Mouse (Mus musculus) mouse embryonic stem cell (cell line): ENCODE results near the gene 2310011J03Rik.

Source experiments
- in situ Hi-C, 2 experiments: fragments of 300-500 bp; cut with MboI; formaldehyde crosslinking; loops; 1 replicate in 1 of 2; 3 replicates in 1 of 2; pipeline ENCODE4 v1.14.3; 2019 to 2020; ENCODE audit warnings: low sequenced_read_pairs in 2 of 2, low pct_unique_long_range_greater_than_20kb in 1 of 2, mixed read lengths in 1 of 2; ENCODE audit not compliant: unreplicated experiment in 1 of 2

2310011J03Rik gene

GRCm38 (mm10) chr10:80281304-80281703 is 39.0 kb downstream of the 2310011J03Rik start:
- in situ Hi-C loops: no loop called here

DNA sequence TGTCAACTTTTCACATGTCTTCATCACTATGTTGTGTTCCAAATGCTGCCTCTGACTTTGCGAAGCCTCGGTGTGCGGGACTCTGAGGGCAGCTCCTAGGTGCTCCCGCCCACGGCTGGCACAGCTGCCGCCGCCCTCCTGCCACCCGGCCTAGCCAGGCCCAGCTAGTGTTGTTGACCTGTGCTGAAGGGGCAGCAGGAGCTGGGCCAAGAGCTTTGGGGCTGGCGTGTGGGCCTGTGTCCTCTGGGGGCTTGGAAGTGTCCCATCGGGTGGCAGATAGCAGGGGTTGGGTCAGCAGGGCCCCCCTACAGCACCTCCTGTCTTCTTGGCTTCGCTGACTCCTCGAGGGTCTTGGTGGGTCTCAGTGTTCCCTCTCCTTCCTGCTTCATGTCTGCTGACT is 41.1 kb downstream of the 2310011J03Rik start:
- in situ Hi-C loops: no loop called here

DNA sequence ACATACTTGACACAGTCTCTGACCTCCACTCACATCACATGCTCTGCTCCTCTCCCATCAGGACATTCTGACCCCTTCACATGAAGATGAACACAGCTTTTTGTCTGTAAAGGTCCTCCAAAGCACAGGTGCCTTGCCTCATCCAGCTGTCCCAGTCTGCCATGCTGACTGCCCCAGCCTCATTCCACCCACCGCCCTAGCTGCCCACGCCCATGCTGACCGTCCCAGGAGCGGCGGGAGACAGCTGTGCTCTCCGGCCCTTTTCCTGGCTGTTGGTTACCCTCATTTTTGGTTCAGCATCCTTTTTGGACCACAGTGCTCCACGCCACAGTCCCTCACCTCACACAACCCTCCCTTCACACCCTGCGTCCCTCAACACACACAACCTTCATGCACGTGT is 41.9 kb downstream of the 2310011J03Rik start:
- in situ Hi-C loops: no loop called here

- in situ Hi-C loops: no loop called here
Observed at GRCm38 (mm10) chr10:80276238-80276637, 44.1 kb downstream of the 2310011J03Rik start.

GRCm38 (mm10) chr10:80273847-80274246 is 46.5 kb downstream of the 2310011J03Rik start:
- in situ Hi-C loops: no loop called here

- in situ Hi-C loops: no loop called here
Observed at GRCm38 (mm10) chr10:80271870-80272585, 48.3 kb downstream of the 2310011J03Rik start.

DNA sequence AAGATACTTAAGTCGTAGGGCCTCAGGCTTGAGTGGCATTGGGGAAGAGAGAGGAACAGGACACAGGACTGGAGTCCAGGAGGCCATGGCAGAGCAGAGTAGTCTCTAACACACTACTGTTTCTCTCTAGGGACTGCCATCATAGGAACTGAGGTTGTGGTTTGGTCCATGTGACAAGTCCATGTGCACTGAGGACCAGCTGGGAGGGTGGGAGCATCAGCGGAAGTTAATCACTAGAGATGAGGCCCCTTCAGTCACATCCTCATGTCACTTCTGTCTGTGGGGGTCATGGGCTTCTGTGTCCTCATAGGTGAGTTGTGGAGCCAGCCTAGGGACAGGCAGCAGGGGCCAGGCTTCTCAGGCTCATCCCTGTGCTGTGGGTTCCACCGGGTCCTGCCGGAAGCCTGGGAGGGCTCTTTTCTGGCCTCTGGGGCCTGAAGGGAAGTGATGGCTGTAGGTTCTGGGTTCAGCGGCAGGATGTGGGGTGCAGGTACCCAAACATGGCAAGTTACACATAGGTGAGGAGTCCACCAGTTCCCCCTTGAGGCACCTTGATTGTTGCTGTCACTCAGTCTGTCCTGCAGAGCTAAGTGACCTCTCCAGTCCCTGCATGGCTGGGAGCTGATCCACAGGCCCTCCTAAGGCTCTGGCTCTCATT is 49.0 kb downstream of the 2310011J03Rik start:
- in situ Hi-C loops: no loop called here

DNA sequence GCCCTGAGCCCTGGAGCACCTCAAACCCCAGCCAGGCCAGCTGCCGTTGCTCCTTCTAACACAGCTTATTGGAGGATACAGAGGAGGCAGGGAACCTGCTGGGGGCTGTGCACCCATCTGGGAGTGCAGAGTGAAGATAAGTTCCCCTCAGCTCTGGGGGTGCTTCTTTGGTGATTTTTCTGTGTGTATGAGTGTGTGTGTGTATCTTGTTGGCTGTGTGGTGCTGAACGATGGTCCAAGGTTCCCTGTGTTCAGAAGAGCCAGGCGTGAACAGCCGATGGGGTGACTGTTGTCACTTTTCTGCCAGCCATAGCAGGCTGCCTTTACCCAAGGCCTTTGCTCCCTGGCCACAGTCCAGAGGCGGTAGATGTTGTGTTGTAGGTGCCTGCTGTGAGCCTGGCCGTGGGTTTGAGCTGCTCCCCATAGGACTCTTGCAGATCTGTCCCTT is 49.6 kb downstream of the 2310011J03Rik start:
- in situ Hi-C loops: no loop called here

DNA sequence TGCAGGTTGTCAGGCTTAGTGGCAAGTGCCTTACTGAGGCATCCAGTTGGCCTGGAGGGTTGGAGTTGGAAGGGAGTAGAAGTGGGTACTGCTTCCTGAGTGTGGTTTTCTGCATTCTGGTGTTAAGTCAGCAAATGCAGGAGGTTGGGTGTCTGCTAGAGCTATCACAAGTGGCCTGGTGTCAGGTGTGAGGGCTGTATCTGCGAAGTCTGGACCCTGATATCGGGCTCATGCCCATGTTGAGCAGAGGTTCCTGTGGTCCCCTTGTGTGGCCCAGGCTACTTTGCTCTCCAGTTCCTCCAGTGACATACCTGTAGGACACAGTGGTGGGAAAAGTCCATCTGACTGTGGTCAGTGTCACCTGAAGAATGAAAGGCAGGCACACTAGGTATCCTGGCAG is 50.2 kb downstream of the 2310011J03Rik start:
- in situ Hi-C loops: no loop called here
